Mouse (Mus musculus) kidney, adult 2 months (tissue): ENCODE results near the gene Agtpbp1. TPM values are rescaled to one million over a fixed set of nuclear protein-coding genes. Genes with fewer than 3 reads are reported as not detected.
"Not testable (repeated sequence)": the region's sequence is repeated elsewhere in the genome, so short reads cannot be mapped to it uniquely, and the experiment has no call there.

Source experiments
- DNase-seq: peaks from one replicate; pipeline ENCODE4 v3.0.0; 2021
- H3K27ac ChIP-seq: fragments of 200-500 bp; 2 replicates; pipeline ENCODE4 v1.5.1; 2012; ENCODE audit warnings: low read depth, low read length, control low read depth, inconsistent platforms; ENCODE audit not compliant: insufficient read depth
- H3K27me3 ChIP-seq: fragments of 200-500 bp; replicated peaks from 2 replicates; pipeline ENCODE4 v1.6.1; 2012; ENCODE audit warnings: mild to moderate bottlenecking, moderate library complexity, low read length, inconsistent platforms; ENCODE audit not compliant: control insufficient read depth, insufficient read depth
- H3K36me3 ChIP-seq: fragments of 200-500 bp; 2 replicates; pipeline ENCODE4 v1.6.1; 2012; ENCODE audit warnings: mild to moderate bottlenecking, moderate library complexity, low read length, inconsistent platforms; ENCODE audit not compliant: control insufficient read depth, insufficient read depth
- H3K4me1 ChIP-seq: fragments of 200-500 bp; 2 replicates; pipeline ENCODE4 v1.6.1; 2011; ENCODE audit warnings: low read length; ENCODE audit not compliant: control insufficient read depth, insufficient read depth
- H3K4me3 ChIP-seq: fragments of 200-500 bp; 2 replicates; pipeline ENCODE4 v1.5.1; 2011; ENCODE audit warnings: mild to moderate bottlenecking, low read depth, low read length, control low read depth; ENCODE audit not compliant: insufficient read depth
- CTCF ChIP-seq: fragments of 200-500 bp; conservative IDR thresholded peaks from 2 replicates; pipeline ENCODE4 v1.5.1; 2011; ENCODE audit warnings: low read depth, mild to moderate bottlenecking, control low read depth, low read length, moderate library complexity, mixed read lengths; ENCODE audit not compliant: insufficient read depth, insufficient read length
- POLR2A ChIP-seq: fragments of 200-500 bp; IDR thresholded peaks from one replicate; pipeline ENCODE4 v1.6.1; 2011; ENCODE audit warnings: low read depth, low read length, control low read depth
- WGBS: fragments of 180-500 bp; shearing (Covaris S2); methylation state at CpG from one replicate; pipeline ENCODE4 v1.1.7; 2018; 5-methylcytosine and 5-hydroxymethylcytosine counted together
- polyA plus RNA-seq: library from polyadenylated mRNA; depleted of rRNA; stranded (reverse); fragments of >200 nt; gene quantifications from 2 replicates; pipeline ENCODE4 v1.2.3, GENCODE M21; 2012

The Agtpbp1 gene
- polyA plus RNA-seq, 1 experiment = 7.6 TPM

GRCm38 (mm10) chr13:59486243-59486642, 98.8 kb downstream of the Agtpbp1 start:
- Histone ChIP-seq H3K27ac (no peak overlapping the region), H3K4me1 (no peaks in the 10 kb centered on the region), H3K4me3 (no peak overlapping the region), H3K36me3 (no peaks in the 10 kb centered on the region), H3K27me3 (no peaks in the 10 kb centered on the region)
- TF ChIP-seq POLR2A (no peak), CTCF (no peak)
- no peak for DNase-seq
- WGBS = 86% methylated on average over 5 of the region's 5 CpGs

GRCm38 (mm10) chr13:59485456-59485855, 99.6 kb downstream of the Agtpbp1 start:
- H3K27me3 ChIP-seq = no peaks in the 10 kb centered on the region
- H3K36me3 ChIP-seq = no peaks in the 10 kb centered on the region
- no peak overlapping the region for H3K27ac ChIP-seq
- TF ChIP-seq POLR2A (no peak), CTCF (no peak)
- H3K4me3 ChIP-seq = no peak overlapping the region
- no peak for DNase-seq
- 94% methylated on average over 7 of the region's 7 CpGs for WGBS
- H3K4me1 ChIP-seq = no peaks in the 10 kb centered on the region

GRCm38 (mm10) chr13:59481484-59481855, 103.6 kb downstream of the Agtpbp1 start:
- 95% methylated on average over 4 of the region's 4 CpGs for WGBS
- H3K36me3 ChIP-seq = no peaks in the 10 kb centered on the region
- no peak for DNase-seq
- no peak overlapping the region for H3K27ac ChIP-seq
- TF ChIP-seq CTCF (no peak), POLR2A (no peak)
- no peaks in the 10 kb centered on the region for H3K4me1 ChIP-seq
- H3K4me3 ChIP-seq = no peak overlapping the region
- no peaks in the 10 kb centered on the region for H3K27me3 ChIP-seq

- H3K4me1 ChIP-seq = no peaks in the 10 kb centered on the region
- H3K4me3 ChIP-seq = no peak overlapping the region
- no peaks in the 10 kb centered on the region for H3K27me3 ChIP-seq
- TF ChIP-seq CTCF (no peak), POLR2A (no peak)
- H3K27ac ChIP-seq = no peak overlapping the region
- DNase-seq = no peak
- 96% methylated on average over 13 of the region's 13 CpGs for WGBS
- H3K36me3 ChIP-seq = no peaks in the 10 kb centered on the region
Measured at GRCm38 (mm10) chr13:59480599-59481483, 104.2 kb downstream of the Agtpbp1 start.

- not testable (repeated sequence) for H3K36me3 ChIP-seq, H3K27ac ChIP-seq, H3K4me1 ChIP-seq, H3K4me3 ChIP-seq, DNase-seq, H3K27me3 ChIP-seq
- WGBS = 66% methylated on average over 7 of the region's 7 CpGs
Measured at GRCm38 (mm10) chr13:59477928-59478327, 107.1 kb downstream of the Agtpbp1 start.

- Histone ChIP-seq H3K4me3 (no peak overlapping the region), H3K27me3 (no peaks in the 10 kb centered on the region), H3K4me1 (no peaks in the 10 kb centered on the region), H3K36me3 (no peaks in the 10 kb centered on the region; the same call in 1 of the 2 replicates), H3K27ac (no peak overlapping the region)
- no peak for TF ChIP-seq CTCF
- no peak for TF ChIP-seq POLR2A
- no peak for DNase-seq
- 89% methylated on average over 14 of the region's 14 CpGs for WGBS
Measured at GRCm38 (mm10) chr13:59477451-59477850, 107.6 kb downstream of the Agtpbp1 start.

GRCm38 (mm10) chr13:59474973-59475372, 110.1 kb downstream of the Agtpbp1 start:
- Histone ChIP-seq H3K27ac (no peak overlapping the region), H3K27me3 (no peaks in the 10 kb centered on the region), H3K36me3 (no peaks in the 10 kb centered on the region; the same call in 1 of the 2 replicates), H3K4me3 (no peak overlapping the region), H3K4me1 (no peaks in the 10 kb centered on the region)
- WGBS = 56% methylated on average over 8 of the region's 8 CpGs
- no peak for DNase-seq
- no peak for TF ChIP-seq CTCF
